Mouse (Mus musculus): ENCODE measurements at regions not wholly inside any gene's neighbourhood (a gene's known extent, or its start where the extent isn't known, plus 50 kb on each side); places are given as distances from the start of the nearest gene placed in this dataset.

- no peak for DNase-seq (ENCODE audit: low spot score)
Measured at GRCm38 (mm10) chr14:120661111-120661510, 182.9 kb downstream of the Rap2a start.

DNA sequence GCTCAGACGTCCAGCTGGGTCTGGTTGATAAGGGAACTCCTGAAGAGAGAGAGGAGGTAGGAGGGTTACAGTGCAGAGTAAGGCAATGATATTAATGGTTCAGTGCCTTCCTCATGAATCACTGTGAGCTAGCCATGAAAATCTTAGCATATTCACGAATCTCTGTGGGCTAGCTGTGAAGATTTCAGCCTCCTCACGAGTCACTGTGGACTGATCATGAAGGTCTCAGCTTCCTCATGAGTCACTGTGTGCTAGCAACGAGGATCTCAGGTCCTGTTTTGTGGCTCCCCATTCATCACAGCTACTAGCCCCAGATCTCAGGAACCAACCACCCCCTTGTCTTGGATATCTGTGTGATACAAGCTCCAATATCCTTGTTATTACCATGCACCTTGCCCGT, 191.4 kb downstream of the Rap2a start:
- no peak for DNase-seq (ENCODE audit: low spot score)

GRCm38 (mm10) chr14:120675752-120676151, 197.5 kb downstream of the Rap2a start:
- no peak for DNase-seq (ENCODE audit: low spot score)

DNA sequence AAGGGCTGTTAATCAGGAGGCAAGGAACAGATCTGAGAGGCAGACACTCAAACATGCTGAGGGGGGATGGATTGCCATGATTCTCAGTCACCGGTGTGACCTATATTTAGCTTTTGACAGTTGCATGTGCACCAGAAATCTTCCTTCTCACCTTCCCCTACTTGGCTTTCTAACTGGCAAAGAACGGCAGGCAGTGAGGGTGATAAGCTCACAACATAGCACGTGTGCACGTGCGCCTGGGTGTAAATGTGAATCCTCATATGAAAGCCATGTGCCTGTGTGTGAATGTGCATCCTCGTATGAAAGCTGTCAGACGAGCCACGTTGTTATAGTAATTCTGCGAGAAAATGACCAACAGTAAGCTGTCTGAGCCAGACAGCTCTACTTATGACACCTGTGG, 200.3 kb downstream of the Rap2a start:
- no peak for DNase-seq (ENCODE audit: low spot score)

DNA sequence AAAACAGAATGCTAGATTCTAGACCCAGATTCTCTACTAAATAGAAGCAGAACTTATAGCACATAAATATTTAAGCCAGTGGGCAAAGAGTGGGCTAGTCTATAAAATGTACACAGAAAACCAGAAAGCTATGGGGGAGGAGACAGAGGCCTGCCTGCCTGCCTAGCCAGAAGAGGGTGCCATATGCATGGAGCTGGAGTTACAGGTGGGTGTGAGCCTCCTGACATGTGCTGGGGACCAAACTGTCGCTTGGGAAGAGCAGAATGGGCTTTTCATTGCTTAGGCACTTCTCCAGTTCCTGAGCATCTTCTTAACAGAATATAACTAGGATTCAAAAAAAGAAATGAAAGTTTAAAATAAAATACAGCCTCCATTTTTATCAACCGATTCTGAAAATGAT, 200.8 kb downstream of the Rap2a start:
- DNase-seq (ENCODE audit: low spot score) = no peak

DNA sequence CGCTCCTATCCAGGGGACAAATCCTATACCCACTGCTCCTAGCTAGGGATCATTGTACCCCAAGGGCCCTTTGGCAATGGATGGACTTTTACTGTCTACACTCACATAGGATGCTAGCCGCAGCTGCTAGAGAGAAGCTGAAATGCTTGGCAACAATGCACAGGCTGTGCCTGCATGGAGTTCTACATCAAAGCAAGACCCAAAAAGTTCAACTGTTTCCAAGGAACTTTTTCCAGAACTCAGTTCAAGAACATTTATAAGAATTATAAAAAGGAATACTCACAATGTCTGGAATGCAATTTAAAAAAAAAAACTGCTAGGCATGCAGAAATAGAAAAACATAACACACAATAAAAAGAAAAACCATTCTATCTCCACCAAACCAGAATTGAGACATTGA, 202.0 kb downstream of the Rap2a start:
- DNase-seq (ENCODE audit: low spot score) = no peak

GRCm38 (mm10) chr14:120685263-120685662, 207.0 kb downstream of the Rap2a start:
- no peak for DNase-seq (ENCODE audit: low spot score)

GRCm38 (mm10) chr14:120685877-120686276, 207.6 kb downstream of the Rap2a start:
- no peak for DNase-seq (ENCODE audit: low spot score)

DNA sequence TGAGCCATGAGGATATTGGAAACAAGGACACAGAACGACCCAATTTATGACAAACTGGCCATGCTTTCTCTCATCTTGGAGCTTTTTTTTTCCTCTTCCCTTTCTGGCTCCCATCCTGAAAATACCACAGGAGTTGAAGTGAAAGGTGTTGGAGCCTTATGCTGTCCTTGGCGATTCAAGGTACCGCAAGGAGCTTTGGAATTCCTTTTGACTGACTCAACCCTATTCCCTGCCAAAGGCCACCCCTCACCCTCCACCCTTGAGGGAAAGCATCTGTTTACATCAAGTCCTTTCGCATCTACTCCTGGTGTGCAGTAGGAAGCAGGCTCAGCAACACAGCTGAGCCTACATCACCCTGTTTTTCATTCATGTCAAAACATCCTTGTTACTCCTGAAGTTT, 208.5 kb downstream of the Rap2a start:
- DNase-seq (ENCODE audit: low spot score) = no peak

DNA sequence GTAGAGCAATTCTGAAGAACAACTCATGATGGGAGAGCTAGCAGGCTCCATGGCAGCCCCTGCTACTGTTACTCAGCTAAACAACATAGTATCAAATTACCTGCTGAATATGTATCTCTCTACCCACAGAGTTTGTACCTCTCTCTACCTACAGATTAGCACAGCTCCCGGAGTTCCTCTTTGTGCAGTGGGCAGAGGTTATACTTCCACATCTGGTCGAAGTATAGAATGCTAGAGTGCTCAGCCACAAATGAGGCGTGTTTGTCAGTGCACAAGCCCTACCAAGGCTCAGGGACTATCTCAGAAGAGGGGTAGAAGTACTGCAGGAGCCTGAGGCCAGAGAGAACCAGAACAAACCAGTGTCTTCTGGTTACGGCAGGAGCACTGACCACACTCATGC, 211.6 kb upstream of the Ipo5 start:
- no peak for DNase-seq (ENCODE audit: low spot score)

- no peak for DNase-seq (ENCODE audit: low spot score)
Measured at GRCm38 (mm10) chr14:120705301-120705801, 205.7 kb upstream of the Ipo5 start.

DNA sequence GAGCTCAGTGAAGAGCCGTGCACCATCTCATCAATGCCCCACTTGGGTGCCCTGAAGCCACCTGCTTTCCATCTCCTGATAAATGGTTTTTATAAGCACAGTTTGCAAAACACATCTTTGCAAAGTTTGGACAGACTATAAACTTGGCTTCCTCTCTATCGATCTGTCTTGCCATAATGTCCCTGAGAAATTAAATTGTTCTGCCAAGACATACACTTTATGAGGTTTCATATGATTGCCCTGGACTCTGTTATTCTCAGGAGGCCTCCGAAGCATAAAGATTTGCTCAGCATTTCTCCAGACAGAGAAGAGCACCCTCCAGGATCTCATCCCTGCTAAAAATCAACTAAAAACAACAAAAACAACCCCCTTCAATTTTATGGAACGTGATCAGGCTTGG, 200.2 kb upstream of the Ipo5 start:
- DNase-seq (ENCODE audit: low spot score) = no peak

GRCm38 (mm10) chr14:120720464-120721445, 190.3 kb upstream of the Ipo5 start:
- no peak for DNase-seq (ENCODE audit: low spot score)

- DNase-seq (ENCODE audit: low spot score) = no peak
Measured at GRCm38 (mm10) chr14:120721593-120722461, 189.2 kb upstream of the Ipo5 start.

DNA sequence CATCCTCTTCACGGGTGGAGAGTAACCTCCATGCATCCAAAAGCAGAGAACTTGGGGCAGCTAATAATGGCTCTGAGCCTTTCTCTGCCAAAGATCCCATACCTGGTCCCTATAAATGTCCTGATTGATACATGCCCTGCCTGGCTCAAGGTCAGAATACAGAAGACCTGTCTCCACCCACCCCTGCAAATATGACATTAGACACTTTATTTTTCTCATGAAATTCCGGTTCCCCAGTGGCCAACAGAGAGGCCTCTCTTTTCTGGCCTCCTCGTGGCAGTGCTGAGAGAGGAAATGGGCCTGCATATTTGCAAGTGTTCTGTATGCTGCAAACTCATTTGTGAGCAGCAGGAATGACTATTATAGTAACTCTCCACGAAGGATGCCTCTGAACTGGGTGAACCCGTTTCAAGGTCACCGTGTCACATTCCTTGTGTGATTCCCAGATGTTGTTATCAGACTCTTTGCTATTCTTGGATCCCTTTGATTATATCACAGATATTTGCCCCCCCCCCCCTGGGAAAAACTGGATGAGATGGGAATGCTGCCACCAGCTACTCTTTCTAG, 188.4 kb upstream of the Ipo5 start:
- DNase-seq (ENCODE audit: low spot score) = no peak

- no peak for DNase-seq (ENCODE audit: low spot score)
Measured at GRCm38 (mm10) chr14:120728107-120728506, 182.9 kb upstream of the Ipo5 start.

- DNase-seq (ENCODE audit: low spot score) = no peak
Measured at GRCm38 (mm10) chr14:120730226-120730625, 180.8 kb upstream of the Ipo5 start.

DNA sequence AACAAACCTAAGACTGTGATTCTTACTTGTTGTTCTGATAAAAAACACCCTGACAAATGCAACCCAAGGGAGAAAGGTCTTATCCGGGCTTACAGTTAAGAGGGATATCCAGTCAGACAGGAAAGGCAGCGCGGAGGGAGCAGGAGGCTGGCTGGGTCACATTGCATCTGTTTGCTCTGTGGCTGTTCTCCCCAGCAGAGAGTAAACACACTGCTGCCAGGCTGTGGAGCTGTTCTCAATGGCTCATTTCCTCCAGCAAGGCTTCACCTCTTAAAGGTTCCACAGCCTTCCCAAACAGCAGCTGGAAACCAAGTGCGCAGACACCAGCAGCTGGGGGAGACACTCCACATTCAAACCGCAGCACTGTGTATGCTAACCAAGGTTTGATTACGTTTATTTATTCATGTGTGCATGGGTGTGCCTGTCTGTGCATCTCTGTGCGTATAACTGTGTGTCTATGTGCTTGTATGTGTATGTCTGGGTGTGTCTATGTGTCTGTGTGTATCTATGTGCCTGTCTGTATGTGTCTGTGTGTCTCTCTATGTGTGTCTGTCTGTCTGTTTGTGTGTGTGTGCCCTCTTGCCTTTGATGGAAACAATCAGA, 179.2 kb upstream of the Ipo5 start:
- DNase-seq (ENCODE audit: low spot score) = no peak

GRCm38 (mm10) chr14:120732400-120733138, 178.5 kb upstream of the Ipo5 start:
- DNase-seq (ENCODE audit: low spot score) = no peak

GRCm38 (mm10) chr14:120741492-120742054, 169.5 kb upstream of the Ipo5 start:
- DNase-seq (ENCODE audit: low spot score) = no peak

- no peak for DNase-seq (ENCODE audit: low spot score)
Measured at GRCm38 (mm10) chr14:120754011-120754410, 157.0 kb upstream of the Ipo5 start.
